Mouse (Mus musculus): ENCODE data around the gene Pde4b. TPM values are rescaled to one million over a fixed set of nuclear protein-coding genes. Genes with fewer than 3 reads are reported as not detected.

Pde4b gene
- polyA plus RNA-seq, 1 experiment from 2014 or later: 4.2 TPM

- no peak overlapping the region for H3K4me2 ChIP-seq
- H3K9ac ChIP-seq: no peak overlapping the region
- 38% methylated on average over 2 of the region's 2 CpGs for WGBS (ENCODE audit: insufficient replicate concordance)
- no peak for ATAC-seq
- H3K9me3 ChIP-seq (replicated peaks): no peaks in the 10 kb centered on the region
- H3K4me1 ChIP-seq: no peaks in the 10 kb centered on the region
- no peak overlapping the region for H3K27ac ChIP-seq
- H3K27me3 ChIP-seq (replicated peaks): no peaks in the 10 kb centered on the region
- H3K36me3 ChIP-seq: no peaks in the 10 kb centered on the region
- H3K4me3 ChIP-seq: no peak overlapping the region
Observed at GRCm38 (mm10) chr4:102104534-102105014, 17.2 kb downstream of the Pde4b start.

- H3K4me3 ChIP-seq: no peak overlapping the region
- no peak overlapping the region for H3K9ac ChIP-seq
- no peak for ATAC-seq
- no peaks in the 10 kb centered on the region for H3K36me3 ChIP-seq
- 76% methylated on average over 6 of the region's 6 CpGs for WGBS (ENCODE audit: insufficient replicate concordance)
- no peaks in the 10 kb centered on the region for H3K9me3 ChIP-seq (replicated peaks)
- no peaks in the 10 kb centered on the region for H3K27me3 ChIP-seq (replicated peaks)
- H3K4me1 ChIP-seq: no peaks in the 10 kb centered on the region
- H3K4me2 ChIP-seq: no peak overlapping the region
- no peak overlapping the region for H3K27ac ChIP-seq
Observed at GRCm38 (mm10) chr4:102106771-102107170, 19.4 kb downstream of the Pde4b start.

- no peaks in the 10 kb centered on the region for H3K27me3 ChIP-seq (replicated peaks)
- H3K9me3 ChIP-seq (replicated peaks): no peaks in the 10 kb centered on the region
- no peak for ATAC-seq
- 73% methylated on average over 3 of the region's 3 CpGs for WGBS (ENCODE audit: insufficient replicate concordance)
- H3K4me3 ChIP-seq: no peak overlapping the region
- no peak overlapping the region for H3K9ac ChIP-seq
- no peaks in the 10 kb centered on the region for H3K36me3 ChIP-seq
- H3K4me2 ChIP-seq: no peak overlapping the region
- no peak overlapping the region for H3K27ac ChIP-seq
- no peaks in the 10 kb centered on the region for H3K4me1 ChIP-seq
Observed at GRCm38 (mm10) chr4:102119454-102119853, 32.1 kb downstream of the Pde4b start.

GRCm38 (mm10) chr4:102136366-102136849, 49.1 kb downstream of the Pde4b start:
- Histone ChIP-seq H3K9me3 (replicated peaks) (no peaks in the 10 kb centered on the region), H3K27ac (no peak overlapping the region), H3K9ac (no peak overlapping the region), H3K36me3 (no peaks in the 10 kb centered on the region), H3K4me1 (no peaks in the 10 kb centered on the region), H3K4me2 (no peak overlapping the region), H3K4me3 (no peak overlapping the region), H3K27me3 (replicated peaks) (no peaks in the 10 kb centered on the region)
- 62% methylated on average over 3 of the region's 3 CpGs for WGBS (ENCODE audit: insufficient replicate concordance)
- no peak for ATAC-seq

GRCm38 (mm10) chr4:102138346-102138745, 51.0 kb downstream of the Pde4b start:
- Histone ChIP-seq H3K27me3 (replicated peaks) (no peaks in the 10 kb centered on the region), H3K9ac (no peak overlapping the region), H3K4me1 (no peaks in the 10 kb centered on the region), H3K9me3 (replicated peaks) (no peaks in the 10 kb centered on the region), H3K36me3 (no peaks in the 10 kb centered on the region), H3K27ac (no peak overlapping the region), H3K4me2 (no peak overlapping the region), H3K4me3 (no peak overlapping the region)
- ATAC-seq: no peak
- WGBS (ENCODE audit: insufficient replicate concordance): 45% methylated on average over 4 of the region's 4 CpGs

- 78% methylated on average over 3 of the region's 3 CpGs for WGBS (ENCODE audit: insufficient replicate concordance)
- no peaks in the 10 kb centered on the region for H3K4me1 ChIP-seq
Observed at GRCm38 (mm10) chr4:102141241-102141640, 53.9 kb downstream of the Pde4b start.

GRCm38 (mm10) chr4:102148766-102149165, 61.4 kb downstream of the Pde4b start:
- ATAC-seq: no peak
- Histone ChIP-seq H3K4me2 (no peak overlapping the region), H3K9ac (no peak overlapping the region), H3K4me3 (no peak overlapping the region), H3K27ac (no peak overlapping the region), H3K27me3 (replicated peaks) (no peaks in the 10 kb centered on the region), H3K36me3 (no peaks in the 10 kb centered on the region), H3K9me3 (replicated peaks) (no peaks in the 10 kb centered on the region), H3K4me1 (no peaks in the 10 kb centered on the region)
- WGBS (ENCODE audit: insufficient replicate concordance): 72% methylated on average over 4 of the region's 4 CpGs

More at GRCm38 (mm10) chr4:102141241-102141640, 53.9 kb downstream of the Pde4b start:
- H3K36me3 ChIP-seq: no peaks in the 10 kb centered on the region
- no peak overlapping the region for H3K9ac ChIP-seq
- H3K4me2 ChIP-seq: no peak overlapping the region
- H3K27ac ChIP-seq: no peak overlapping the region
- H3K9me3 ChIP-seq (replicated peaks): no peaks in the 10 kb centered on the region
- no peaks in the 10 kb centered on the region for H3K27me3 ChIP-seq (replicated peaks)
- H3K4me3 ChIP-seq: no peak overlapping the region
- ATAC-seq: no peak

- no peak overlapping the region for H3K9ac ChIP-seq
- H3K4me2 ChIP-seq: no peak overlapping the region
- H3K4me1 ChIP-seq: no peaks in the 10 kb centered on the region
- H3K27ac ChIP-seq: no peak overlapping the region
- no peak for ATAC-seq
- no peaks in the 10 kb centered on the region for H3K9me3 ChIP-seq (replicated peaks)
- H3K4me3 ChIP-seq: no peak overlapping the region
- H3K36me3 ChIP-seq: no peaks in the 10 kb centered on the region
- H3K27me3 ChIP-seq (replicated peaks): no peaks in the 10 kb centered on the region
Observed at GRCm38 (mm10) chr4:102159178-102159577, 71.8 kb downstream of the Pde4b start.

- ATAC-seq: no peak
Observed at GRCm38 (mm10) chr4:102171636-102172035, 84.3 kb downstream of the Pde4b start.

GRCm38 (mm10) chr4:102172711-102173213, 85.4 kb downstream of the Pde4b start:
- ATAC-seq: no peak
- no peak overlapping the region for H3K4me2 ChIP-seq
- H3K36me3 ChIP-seq: no peaks in the 10 kb centered on the region
- no peaks in the 10 kb centered on the region for H3K9me3 ChIP-seq (replicated peaks)
- no peaks in the 10 kb centered on the region for H3K4me1 ChIP-seq
- no peak overlapping the region for H3K4me3 ChIP-seq
- no peak overlapping the region for H3K27ac ChIP-seq
- no peaks in the 10 kb centered on the region for H3K27me3 ChIP-seq (replicated peaks)
- no peak overlapping the region for H3K9ac ChIP-seq
- 50% methylated on average over 7 of the region's 7 CpGs for WGBS (ENCODE audit: insufficient replicate concordance)

More at GRCm38 (mm10) chr4:102171636-102172035, 84.3 kb downstream of the Pde4b start:
- Histone ChIP-seq H3K4me1 (no peaks in the 10 kb centered on the region), H3K27me3 (replicated peaks) (no peaks in the 10 kb centered on the region), H3K4me2 (no peak overlapping the region), H3K9ac (no peak overlapping the region), H3K27ac (no peak overlapping the region), H3K4me3 (no peak overlapping the region), H3K9me3 (replicated peaks) (no peaks in the 10 kb centered on the region), H3K36me3 (no peaks in the 10 kb centered on the region)
- 34% methylated on average over 3 of the region's 3 CpGs for WGBS (ENCODE audit: insufficient replicate concordance)

- H3K4me3 ChIP-seq: no peak overlapping the region
- no peak overlapping the region for H3K9ac ChIP-seq
- H3K36me3 ChIP-seq: no peaks in the 10 kb centered on the region
- no peak for ATAC-seq
- H3K4me2 ChIP-seq: no peak overlapping the region
- H3K9me3 ChIP-seq (replicated peaks): no peaks in the 10 kb centered on the region
- no peaks in the 10 kb centered on the region for H3K27me3 ChIP-seq (replicated peaks)
- no peaks in the 10 kb centered on the region for H3K4me1 ChIP-seq
- 56% methylated on average over 2 of the region's 2 CpGs for WGBS (ENCODE audit: insufficient replicate concordance)
- H3K27ac ChIP-seq: no peak overlapping the region
Observed at GRCm38 (mm10) chr4:102175985-102176384, 88.6 kb downstream of the Pde4b start.

GRCm38 (mm10) chr4:102177258-102177657, 89.9 kb downstream of the Pde4b start:
- no peaks in the 10 kb centered on the region for H3K4me1 ChIP-seq
- H3K27ac ChIP-seq: no peak overlapping the region
- H3K27me3 ChIP-seq (replicated peaks): no peaks in the 10 kb centered on the region
- no peak for ATAC-seq
- no peaks in the 10 kb centered on the region for H3K36me3 ChIP-seq
- H3K9me3 ChIP-seq (replicated peaks): no peaks in the 10 kb centered on the region
- H3K4me3 ChIP-seq: no peak overlapping the region
- H3K4me2 ChIP-seq: no peak overlapping the region
- WGBS (ENCODE audit: insufficient replicate concordance): 59% methylated on average over 5 of the region's 5 CpGs
- no peak overlapping the region for H3K9ac ChIP-seq

GRCm38 (mm10) chr4:102186888-102187287, 99.5 kb downstream of the Pde4b start:
- Histone ChIP-seq H3K27me3 (replicated peaks) (no peaks in the 10 kb centered on the region), H3K9me3 (replicated peaks) (no peaks in the 10 kb centered on the region), H3K27ac (no peak overlapping the region), H3K4me1 (no peaks in the 10 kb centered on the region), H3K4me2 (no peak overlapping the region), H3K36me3 (no peaks in the 10 kb centered on the region), H3K4me3 (no peak overlapping the region), H3K9ac (no peak overlapping the region)
- ATAC-seq: no peak
- 74% methylated on average over 5 of the region's 5 CpGs for WGBS (ENCODE audit: insufficient replicate concordance)

All from liver, embryonic 12.5 days (tissue).